Mouse (Mus musculus) midbrain, embryonic 15.5 days (tissue): ENCODE results near the gene Nudcd3. TPM values are rescaled to one million over a fixed set of nuclear protein-coding genes. Genes with fewer than 3 reads are reported as not detected.

Experiments
- ATAC-seq: fragments of 200-750 bp; cut with Nextera tagmentation; replicated peaks from 2 replicates; pipeline ENCODE4 v1.8.0; 2017; ENCODE audit warnings: moderate TSS enrichment
- H3K27ac ChIP-seq: fragments of 300-500 bp; sonication (generic); 2 replicates; pipeline ENCODE4 v1.5.1; 2015; ENCODE audit warnings: mild to moderate bottlenecking, inconsistent platforms
- H3K27me3 ChIP-seq: fragments of 300-500 bp; sonication (generic); replicated peaks from 2 replicates; pipeline ENCODE4 v1.6.1; 2015; ENCODE audit warnings: inconsistent platforms
- H3K36me3 ChIP-seq: fragments of 300-500 bp; sonication (generic); replicated peaks from 2 replicates; pipeline ENCODE4 v1.6.1; 2015; ENCODE audit warnings: inconsistent platforms
- H3K4me1 ChIP-seq: fragments of 300-500 bp; sonication (generic); 2 replicates; pipeline ENCODE4 v1.6.1; 2015; ENCODE audit warnings: inconsistent platforms
- H3K4me2 ChIP-seq: fragments of 300-500 bp; sonication (generic); 2 replicates; pipeline ENCODE4 v1.6.1; 2015; ENCODE audit warnings: inconsistent platforms, mild to moderate bottlenecking, moderate library complexity
- H3K4me3 ChIP-seq: fragments of 300-500 bp; sonication (generic); 2 replicates; pipeline ENCODE4 v1.5.1; 2015; ENCODE audit warnings: mild to moderate bottlenecking, inconsistent platforms
- H3K9ac ChIP-seq: fragments of 300-500 bp; sonication (generic); 2 replicates; pipeline ENCODE4 v1.6.1; 2015; ENCODE audit warnings: mild to moderate bottlenecking, inconsistent platforms
- H3K9me3 ChIP-seq: fragments of 300-500 bp; sonication (generic); 2 replicates; pipeline ENCODE4 v1.6.1; 2016; ENCODE audit warnings: inconsistent platforms
- WGBS: fragments of 180-500 bp; shearing (Covaris S2); methylation state at CpG from one replicate; pipeline ENCODE4 v1.1.7; 2015; ENCODE audit warnings: mixed read lengths; 5-methylcytosine and 5-hydroxymethylcytosine counted together
- polyA plus RNA-seq: library from polyadenylated mRNA; unstranded; fragments of >200 nt; fragmentation: Nextera tagmentation; extraction: Ambion mirVana; gene quantifications from 2 replicates; pipeline ENCODE4 v1.2.1, GENCODE M21; 2015

Nudcd3 gene
- polyA plus RNA-seq, 1 experiment from 2014 or later, result 77.2 TPM

GRCm38 (mm10) chr11:6174719-6175118 lies 25.5 kb downstream of the Nudcd3 start:
- no peak overlapping the region for H3K9ac ChIP-seq
- no peaks in the 10 kb centered on the region for H3K9me3 ChIP-seq
- no peak overlapping the region for H3K4me3 ChIP-seq
- H3K4me1 ChIP-seq, result peaks cover 9% of the 10 kb centered on the region
- H3K4me2 ChIP-seq, result no peak overlapping the region
- WGBS, result 79% methylated on average over 7 of the region's 7 CpGs
- no peak for ATAC-seq
- no peaks in the 10 kb centered on the region for H3K36me3 ChIP-seq
- no peaks in the 10 kb centered on the region for H3K27me3 ChIP-seq
- H3K27ac ChIP-seq, result no peak overlapping the region

GRCm38 (mm10) chr11:6169041-6169663 lies 31.1 kb downstream of the Nudcd3 start:
- Histone ChIP-seq H3K27me3 (no peaks in the 10 kb centered on the region), H3K4me2 (no peak overlapping the region), H3K4me1 (no peaks in the 10 kb centered on the region), H3K36me3 (no peaks in the 10 kb centered on the region), H3K9me3 (no peaks in the 10 kb centered on the region), H3K9ac (no peak overlapping the region), H3K27ac (no peak overlapping the region), H3K4me3 (no peak overlapping the region)
- ATAC-seq, result no peak
- WGBS, result 82% methylated on average over 2 of the region's 2 CpGs

- no peak for ATAC-seq
Measured at GRCm38 (mm10) chr11:6166351-6166750, 33.9 kb downstream of the Nudcd3 start.

GRCm38 (mm10) chr11:6165391-6166081 lies 34.7 kb downstream of the Nudcd3 start:
- H3K27me3 ChIP-seq, result no peaks in the 10 kb centered on the region
- H3K36me3 ChIP-seq, result no peaks in the 10 kb centered on the region
- peaks cover 2% of the 10 kb centered on the region; the same call in 1 of the 2 replicates for H3K4me1 ChIP-seq
- H3K4me2 ChIP-seq, result no peak overlapping the region
- ATAC-seq, result no peak
- H3K9me3 ChIP-seq, result no peaks in the 10 kb centered on the region
- no peak overlapping the region for H3K9ac ChIP-seq
- 94% methylated on average over 7 of the region's 7 CpGs for WGBS
- no peak overlapping the region for H3K4me3 ChIP-seq
- no peak overlapping the region for H3K27ac ChIP-seq

More at GRCm38 (mm10) chr11:6166351-6166750, 33.9 kb downstream of the Nudcd3 start:
- no peaks in the 10 kb centered on the region for H3K9me3 ChIP-seq
- H3K4me3 ChIP-seq, result no peak overlapping the region
- no peaks in the 10 kb centered on the region for H3K4me1 ChIP-seq
- H3K27ac ChIP-seq, result no peak overlapping the region
- H3K27me3 ChIP-seq, result no peaks in the 10 kb centered on the region
- 88% methylated on average over 12 of the region's 12 CpGs for WGBS
- no peak overlapping the region for H3K9ac ChIP-seq
- no peaks in the 10 kb centered on the region for H3K36me3 ChIP-seq
- no peak overlapping the region for H3K4me2 ChIP-seq

- no peak for ATAC-seq
- Histone ChIP-seq H3K27me3 (no peaks in the 10 kb centered on the region), H3K4me2 (no peak overlapping the region), H3K9me3 (no peaks in the 10 kb centered on the region), H3K9ac (no peak overlapping the region), H3K4me3 (no peak overlapping the region), H3K4me1 (peaks cover 8% of the 10 kb centered on the region; the same call in 1 of the 2 replicates), H3K27ac (no peak overlapping the region), H3K36me3 (no peaks in the 10 kb centered on the region)
- 94% methylated on average over 7 of the region's 7 CpGs for WGBS
Measured at GRCm38 (mm10) chr11:6164781-6165180, 35.4 kb downstream of the Nudcd3 start.

- no peak overlapping the region for H3K4me3 ChIP-seq
- H3K9ac ChIP-seq, result no peak overlapping the region
- H3K27ac ChIP-seq, result no peak overlapping the region
- H3K4me2 ChIP-seq, result no peak overlapping the region
- no peaks in the 10 kb centered on the region for H3K27me3 ChIP-seq
- no peaks in the 10 kb centered on the region for H3K9me3 ChIP-seq
- peaks cover 8% of the 10 kb centered on the region; the same call in 1 of the 2 replicates for H3K4me1 ChIP-seq
- WGBS, result 90% methylated on average over 12 of the region's 12 CpGs
- no peak for ATAC-seq
- no peaks in the 10 kb centered on the region for H3K36me3 ChIP-seq
Measured at GRCm38 (mm10) chr11:6163706-6164105, 36.5 kb downstream of the Nudcd3 start.

- ATAC-seq, result no peak
- Histone ChIP-seq H3K27ac (no peak overlapping the region), H3K4me3 (no peak overlapping the region), H3K9ac (no peak overlapping the region), H3K27me3 (no peaks in the 10 kb centered on the region), H3K4me2 (no peak overlapping the region), H3K4me1 (peaks cover 8% of the 10 kb centered on the region; the same call in 1 of the 2 replicates), H3K36me3 (no peaks in the 10 kb centered on the region), H3K9me3 (no peaks in the 10 kb centered on the region)
- WGBS, result 96% methylated on average over 3 of the region's 3 CpGs
Measured at GRCm38 (mm10) chr11:6163062-6163461, 37.2 kb downstream of the Nudcd3 start.

GRCm38 (mm10) chr11:6161549-6161948 lies 38.7 kb downstream of the Nudcd3 start:
- no peaks in the 10 kb centered on the region for H3K27me3 ChIP-seq
- H3K4me3 ChIP-seq, result no peak overlapping the region
- H3K4me1 ChIP-seq, result peaks cover 8% of the 10 kb centered on the region; the same call in 1 of the 2 replicates
- no peak overlapping the region for H3K4me2 ChIP-seq
- H3K9me3 ChIP-seq, result no peaks in the 10 kb centered on the region
- no peaks in the 10 kb centered on the region for H3K36me3 ChIP-seq
- no peak for ATAC-seq
- H3K9ac ChIP-seq, result no peak overlapping the region
- H3K27ac ChIP-seq, result no peak overlapping the region

GRCm38 (mm10) chr11:6160663-6161271 lies 39.4 kb downstream of the Nudcd3 start:
- Histone ChIP-seq H3K27ac (no peak overlapping the region), H3K9ac (no peak overlapping the region), H3K4me2 (no peak overlapping the region), H3K27me3 (no peaks in the 10 kb centered on the region), H3K9me3 (no peaks in the 10 kb centered on the region), H3K36me3 (no peaks in the 10 kb centered on the region), H3K4me3 (no peak overlapping the region), H3K4me1 (peaks cover 8% of the 10 kb centered on the region; the same call in 1 of the 2 replicates)
- no peak for ATAC-seq
- 79% methylated on average over 3 of the region's 3 CpGs for WGBS

GRCm38 (mm10) chr11:6159704-6160275 lies 40.4 kb downstream of the Nudcd3 start:
- no peak overlapping the region for H3K4me3 ChIP-seq
- H3K27me3 ChIP-seq, result no peaks in the 10 kb centered on the region
- H3K36me3 ChIP-seq, result no peaks in the 10 kb centered on the region
- H3K9me3 ChIP-seq, result no peaks in the 10 kb centered on the region
- ATAC-seq, result no peak
- H3K9ac ChIP-seq, result no peak overlapping the region
- peaks cover 8% of the 10 kb centered on the region; the same call in 1 of the 2 replicates for H3K4me1 ChIP-seq
- no peak overlapping the region for H3K4me2 ChIP-seq
- 87% methylated on average over 4 of the region's 4 CpGs for WGBS
- no peak overlapping the region for H3K27ac ChIP-seq

GRCm38 (mm10) chr11:6158515-6158914 lies 41.7 kb downstream of the Nudcd3 start:
- Histone ChIP-seq H3K4me1 (peaks cover 8% of the 10 kb centered on the region; the same call in 1 of the 2 replicates), H3K27me3 (no peaks in the 10 kb centered on the region), H3K9me3 (no peaks in the 10 kb centered on the region), H3K4me2 (no peak overlapping the region), H3K9ac (no peak overlapping the region), H3K36me3 (no peaks in the 10 kb centered on the region), H3K27ac (no peak overlapping the region), H3K4me3 (no peak overlapping the region)
- ATAC-seq, result no peak
- WGBS, result 100% methylated on average over 1 of the region's 1 CpGs

GRCm38 (mm10) chr11:6157119-6157518 lies 43.1 kb downstream of the Nudcd3 start:
- H3K4me1 ChIP-seq, result peaks cover 8% of the 10 kb centered on the region; the same call in 1 of the 2 replicates
- H3K9me3 ChIP-seq, result no peaks in the 10 kb centered on the region
- no peak overlapping the region for H3K4me2 ChIP-seq
- H3K4me3 ChIP-seq, result no peak overlapping the region
- ATAC-seq, result no peak
- no peaks in the 10 kb centered on the region for H3K27me3 ChIP-seq
- 83% methylated on average over 5 of the region's 5 CpGs for WGBS
- no peak overlapping the region for H3K27ac ChIP-seq
- no peaks in the 10 kb centered on the region for H3K36me3 ChIP-seq
- H3K9ac ChIP-seq, result no peak overlapping the region
